Mouse (Mus musculus) MN1 (cell line): ENCODE measurements around the gene Dock10.

ENCODE experiments used
- DNase-seq: peaks from one replicate; pipeline ENCODE4 v3.0.0-alpha.2; 2016; ENCODE audit warnings: low spot score

Dock10 gene

GRCm38 (mm10) chr1:80461348-80461747 is 297.0 kb downstream of the Dock10 start, which contains the start of gene Gm45261:
Gm45261 (minus strand) TSS chr1:80461448.
- no peak for DNase-seq

GRCm38 (mm10) chr1:80459923-80460322 is 298.4 kb downstream of the Dock10 start:
- no peak for DNase-seq

GRCm38 (mm10) chr1:80459477-80459876 is 298.9 kb downstream of the Dock10 start:
- DNase-seq = no peak

GRCm38 (mm10) chr1:80453971-80454370 is 304.4 kb downstream of the Dock10 start:
- DNase-seq = no peak

- no peak for DNase-seq
Observed at GRCm38 (mm10) chr1:80451914-80452549, 306.3 kb downstream of the Dock10 start.
